Mouse (Mus musculus): ENCODE measurements around the gene Tnfrsf8.

Tnfrsf8 gene

DNA sequence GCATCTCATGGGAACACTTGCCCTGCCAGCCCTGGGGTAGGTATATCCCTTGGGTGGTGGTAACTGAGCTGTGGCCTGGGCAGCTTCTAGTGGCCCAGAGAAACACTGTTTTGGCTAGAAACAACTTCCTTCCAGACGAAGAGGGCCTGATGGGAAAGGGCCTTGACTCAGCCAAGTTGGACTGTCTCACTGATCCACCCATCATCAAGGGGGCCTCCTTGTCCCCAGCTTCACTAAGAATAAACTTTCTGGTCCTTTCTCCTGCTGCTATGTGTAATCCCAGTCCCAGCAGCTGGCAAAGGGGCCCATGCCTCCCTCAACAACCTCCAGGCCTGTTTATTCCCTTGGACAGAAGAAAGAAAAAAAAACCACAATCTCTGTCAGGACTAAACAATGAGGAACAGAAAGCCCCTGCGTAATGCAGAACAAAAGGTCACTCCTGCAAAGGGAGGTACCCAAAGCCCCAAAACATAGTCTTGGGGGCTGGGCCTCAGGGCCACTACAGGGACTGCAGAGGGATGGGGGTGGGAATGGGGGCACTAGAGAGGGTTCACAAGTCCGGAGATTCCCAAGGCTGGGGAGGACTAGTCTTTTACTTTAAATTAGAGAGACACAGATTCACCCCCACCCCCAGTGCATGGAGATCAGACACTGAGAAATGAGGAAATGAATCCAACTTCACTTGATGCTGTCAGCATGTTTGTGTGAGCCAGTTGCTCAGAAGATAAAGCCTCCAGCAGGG, 81.3 kb downstream of the Tnfrsf8 start:
- no peak for DNase-seq (ENCODE audit: low spot score in 2 of 2)

DNA sequence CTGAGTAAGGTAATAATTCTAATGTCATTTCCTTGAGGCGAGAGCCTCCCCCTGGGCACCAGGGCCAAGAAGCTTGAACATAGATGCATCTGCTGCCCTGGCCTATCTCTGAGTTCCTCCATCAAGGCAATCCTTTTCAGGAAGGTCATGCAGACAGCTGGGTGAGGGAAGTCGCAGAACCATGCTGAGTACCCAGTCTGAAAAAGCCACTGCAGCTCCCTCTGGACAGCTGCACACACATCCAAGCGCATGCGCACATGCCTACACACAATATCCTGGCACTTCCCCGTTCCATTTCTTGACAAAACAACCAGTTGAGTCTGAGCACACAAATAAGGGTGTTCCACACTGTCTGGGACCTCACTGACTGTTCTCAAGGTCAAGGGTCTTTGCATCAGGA, 83.2 kb downstream of the Tnfrsf8 start:
- DNase-seq (ENCODE audit: low spot score in 2 of 2) = no peak

DNA sequence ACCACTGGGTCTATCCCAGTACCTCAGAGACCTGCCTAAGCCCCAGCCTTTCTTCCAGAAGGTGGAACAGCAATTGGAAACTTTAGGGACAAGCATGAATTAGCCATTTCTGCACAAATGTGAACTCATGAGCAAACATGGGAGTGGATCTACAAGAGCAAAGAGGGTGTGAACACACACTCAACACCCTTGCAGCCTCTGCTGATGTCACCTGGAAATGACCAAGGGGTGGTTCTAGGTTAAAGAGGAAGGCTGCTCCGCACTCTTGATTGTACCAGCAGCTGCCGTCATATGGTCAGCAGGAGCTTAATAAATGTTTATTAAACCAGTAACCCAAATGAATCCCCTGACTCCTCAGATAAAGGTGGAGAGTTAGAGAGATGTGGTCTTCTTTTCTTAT, 84.3 kb downstream of the Tnfrsf8 start:
- DNase-seq (ENCODE audit: low spot score in 2 of 2) = no peak

DNA sequence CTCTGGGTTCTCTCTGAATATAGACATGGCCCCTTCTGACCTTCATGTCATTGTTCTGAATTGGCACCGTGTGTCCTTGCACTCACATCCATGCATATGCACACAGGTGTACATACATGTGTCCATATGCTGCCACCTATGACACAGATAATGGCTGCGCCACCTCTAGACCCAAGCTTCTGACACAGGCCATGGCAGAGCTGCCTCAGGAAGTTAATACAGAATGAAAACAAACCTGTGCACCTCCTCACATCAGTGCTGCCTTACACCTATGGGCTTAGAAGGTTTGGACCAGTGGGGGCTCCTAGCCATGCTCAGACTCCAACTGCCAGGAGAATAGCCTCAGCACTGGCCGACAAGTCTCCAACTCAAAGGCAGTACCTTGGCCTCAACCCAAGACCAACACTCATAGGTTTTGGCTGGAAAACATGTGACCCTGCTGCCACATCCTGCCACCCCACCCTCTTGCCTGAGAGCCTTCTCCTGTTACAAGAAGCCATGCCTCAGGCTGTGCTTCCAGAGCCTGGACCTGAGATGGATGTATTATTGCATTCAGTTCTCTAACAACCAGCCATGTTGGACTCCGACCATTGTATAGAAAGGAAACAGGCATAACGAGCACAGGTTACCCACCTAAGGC, 85.3 kb downstream of the Tnfrsf8 start:
- DNase-seq (ENCODE audit: low spot score in 2 of 2) = no peak

DNA sequence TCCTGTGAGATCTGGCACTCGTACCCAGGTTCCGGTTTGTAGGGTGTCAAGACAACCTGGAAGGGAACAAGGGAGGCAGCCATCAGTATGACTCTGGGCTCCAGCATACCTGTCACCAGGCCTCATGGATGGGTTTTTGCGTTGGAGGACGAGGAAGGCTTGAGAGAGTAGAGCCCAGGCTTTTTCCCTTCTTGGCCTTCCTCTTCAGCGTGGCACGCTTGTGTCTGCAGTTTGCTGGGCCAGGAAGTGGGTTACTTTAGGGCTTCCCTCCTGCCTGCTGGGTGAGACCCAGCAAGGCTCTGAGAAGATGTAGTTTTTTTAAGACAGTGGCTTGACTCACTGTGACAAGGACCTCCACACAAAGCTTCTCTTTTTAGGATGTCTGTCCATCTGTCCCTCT, 85.9 kb downstream of the Tnfrsf8 start:
- no peak for DNase-seq (ENCODE audit: low spot score in 2 of 2)

DNA sequence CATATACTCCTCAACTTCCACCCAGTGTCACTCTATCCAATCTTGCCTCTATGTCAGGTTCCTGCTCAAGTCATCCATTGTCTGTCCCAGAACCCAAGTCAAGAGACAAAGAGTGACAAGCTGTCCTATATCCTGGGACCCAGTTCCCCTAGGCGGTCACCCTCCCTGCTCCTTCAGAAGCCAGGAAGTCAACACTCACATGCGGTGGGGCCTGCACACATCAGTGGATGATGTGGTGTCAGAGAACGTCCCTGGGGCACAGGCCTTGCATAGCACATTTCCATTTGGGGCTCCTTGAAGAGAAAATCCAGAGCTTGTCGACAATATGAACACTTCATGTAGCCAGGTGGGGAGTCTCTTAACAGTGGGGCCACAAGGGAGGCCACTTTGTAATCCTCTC, 90.4 kb downstream of the Tnfrsf8 start:
- DNase-seq (ENCODE audit: low spot score in 2 of 2) = no peak

DNA sequence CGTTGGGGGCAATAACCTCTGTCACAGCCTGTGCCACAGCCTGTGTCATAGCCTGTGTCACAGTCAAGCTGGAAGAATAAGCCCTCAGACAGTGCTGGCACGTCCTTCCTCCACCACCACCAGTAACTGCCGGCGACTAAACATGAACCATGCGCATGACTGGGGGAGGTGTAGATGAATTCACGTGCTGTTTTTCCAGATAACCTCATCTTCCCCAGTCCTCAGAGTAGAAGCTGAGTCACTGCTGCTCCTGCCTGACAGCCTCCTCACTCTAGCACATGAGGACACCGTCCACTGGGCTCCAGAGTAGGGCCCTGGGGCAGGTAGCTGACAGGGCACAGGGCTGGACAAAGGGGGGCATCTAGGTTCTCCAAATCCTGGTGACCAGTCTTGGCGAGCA, 92.9 kb downstream of the Tnfrsf8 start:
- no peak for DNase-seq (ENCODE audit: low spot score in 2 of 2)

DNA sequence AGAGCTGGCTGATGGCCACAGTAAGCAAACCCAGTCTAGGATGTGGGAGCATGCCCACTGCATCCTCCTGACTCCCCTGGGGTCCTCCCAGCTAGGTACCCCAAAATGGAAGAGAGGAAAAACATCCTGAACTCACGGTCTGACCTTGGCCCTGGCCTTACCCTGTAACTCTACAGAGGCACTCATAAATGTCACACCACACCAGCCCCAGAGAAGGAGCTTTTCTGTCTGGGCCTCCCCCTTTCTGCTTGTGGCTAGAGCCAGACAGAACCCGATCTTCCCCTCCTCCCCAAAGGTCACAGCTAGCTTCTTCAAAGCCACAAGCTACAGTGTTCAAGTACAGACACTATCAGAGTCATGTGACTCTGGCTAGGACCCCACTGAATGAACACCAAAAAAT, 93.6 kb downstream of the Tnfrsf8 start:
- no peak for DNase-seq (ENCODE audit: low spot score in 2 of 2)

DNA sequence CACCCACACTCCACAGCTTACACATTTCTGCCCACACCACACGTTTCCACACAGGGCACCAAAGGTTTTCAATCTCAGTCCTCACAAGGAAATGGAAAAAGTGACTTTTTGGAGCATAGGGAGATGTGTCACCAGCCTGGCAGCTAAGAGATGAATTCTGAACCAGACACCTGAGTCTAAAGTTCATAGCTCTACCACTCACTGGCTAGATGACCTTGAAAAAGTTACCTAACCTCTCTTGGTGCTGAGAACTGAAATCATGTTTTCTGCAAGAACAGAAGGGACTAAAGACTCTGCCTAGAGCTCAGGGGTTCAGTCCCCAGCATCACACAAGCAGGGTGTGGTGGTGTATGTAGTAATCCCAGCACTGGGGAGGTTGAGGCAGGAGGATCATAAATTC, 95.0 kb downstream of the Tnfrsf8 start:
- no peak for DNase-seq (ENCODE audit: low spot score in 2 of 2)

DNA sequence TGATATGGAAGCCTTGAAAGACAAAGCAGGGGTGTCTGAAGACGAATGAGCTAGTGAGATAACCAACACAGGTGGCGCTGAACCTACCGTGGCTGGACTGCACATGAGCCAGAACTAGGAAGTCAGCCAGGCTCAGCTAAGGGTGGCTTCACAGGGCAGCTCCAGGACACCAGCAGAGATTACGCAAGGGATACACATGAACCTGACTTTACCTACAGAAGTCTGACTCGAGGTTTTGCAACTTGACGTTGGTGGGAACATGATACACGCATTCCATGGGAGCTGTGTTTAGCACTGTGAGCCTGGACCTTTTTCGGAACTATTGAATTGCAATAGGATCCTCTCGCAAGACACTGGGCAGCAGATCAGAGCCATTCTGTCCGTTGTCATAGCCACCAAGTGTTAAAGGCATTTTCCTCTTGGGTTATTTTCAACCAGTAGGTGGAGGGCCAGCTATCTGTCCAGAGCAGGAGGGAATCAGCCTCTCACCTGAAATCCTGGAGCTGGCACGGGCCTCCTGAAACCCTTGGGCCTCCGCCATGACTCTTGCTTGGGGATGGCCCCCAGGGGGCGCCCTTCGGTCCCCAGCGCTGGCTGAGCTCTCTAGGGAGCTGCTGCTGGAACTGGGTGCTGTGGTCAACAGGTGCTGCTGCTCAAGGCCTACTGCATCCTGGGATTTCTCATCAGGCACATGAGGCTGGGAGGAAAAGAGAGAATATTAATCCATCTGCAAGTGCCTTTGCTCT, 95.6 kb downstream of the Tnfrsf8 start:
- DNase-seq (ENCODE audit: low spot score in 2 of 2) = no peak

DNA sequence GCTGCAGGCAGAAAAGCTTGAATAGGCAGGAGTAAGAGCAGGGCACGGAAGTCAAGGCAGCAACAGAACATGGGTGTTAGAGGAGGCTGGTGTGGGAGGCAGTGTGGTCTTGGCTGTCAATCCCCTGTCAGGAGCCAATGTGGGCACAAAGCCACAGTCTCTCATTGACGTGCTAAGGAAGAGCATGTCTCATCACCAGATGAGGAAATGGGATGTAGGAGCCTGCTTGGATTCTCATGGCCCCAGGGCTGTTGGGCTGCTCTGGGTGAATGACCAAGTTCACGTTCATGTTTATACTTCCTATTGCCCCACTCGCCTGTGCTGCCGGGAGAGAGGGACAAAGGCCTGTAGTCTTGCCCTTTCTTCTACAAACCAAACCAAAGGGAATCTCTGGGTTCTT, 97.1 kb downstream of the Tnfrsf8 start:
- DNase-seq (ENCODE audit: low spot score in 2 of 2) = no peak
